Mouse (Mus musculus): Measurements from ENCODE around the gene Dlk1.
A peak's percentile ranks its signal among the peaks of the same experiment; 100 is the strongest.
"Not testable (repeated sequence)": the region's sequence is repeated elsewhere in the genome, so short reads cannot be mapped to it uniquely, and the experiment has no call there.

Gene Dlk1

GRCm38 (mm10) chr12:109438383-109438782, 14.2 kb upstream of the Dlk1 start:
- no peak for DNase-seq (ENCODE audit: low spot score in 2 of 2)

- no peak for DNase-seq (ENCODE audit: low spot score in 2 of 2)
Observed at GRCm38 (mm10) chr12:109439974-109440373, 12.6 kb upstream of the Dlk1 start.

GRCm38 (mm10) chr12:109441366-109441765, 11.3 kb upstream of the Dlk1 start:
- DNase-seq (ENCODE audit: low spot score in 2 of 2), result peak; percentile 39 to 54

GRCm38 (mm10) chr12:109442115-109442514, 10.5 kb upstream of the Dlk1 start:
- DNase-seq (ENCODE audit: low spot score in 2 of 2), result no peak

- no peak for DNase-seq (ENCODE audit: low spot score in 2 of 2)
Observed at GRCm38 (mm10) chr12:109443276-109443675, 9.3 kb upstream of the Dlk1 start.

- no peak for DNase-seq (ENCODE audit: low spot score in 2 of 2)
Observed at GRCm38 (mm10) chr12:109444999-109445398, 7.6 kb upstream of the Dlk1 start.

- DNase-seq (ENCODE audit: low spot score in 2 of 2), result peak in 1 of 2 experiments; percentile 18
Observed at GRCm38 (mm10) chr12:109445499-109446235, 7.0 kb upstream of the Dlk1 start.

GRCm38 (mm10) chr12:109446236-109446941, 6.2 kb upstream of the Dlk1 start:
- DNase-seq (ENCODE audit: low spot score in 2 of 2), result no peak

- DNase-seq (ENCODE audit: low spot score in 2 of 2), result no peak
Observed at GRCm38 (mm10) chr12:109449421-109450411, 2.9 kb upstream of the Dlk1 start.

- DNase-seq (ENCODE audit: low spot score in 2 of 2), result no peak
Observed at GRCm38 (mm10) chr12:109453065-109453997, 708 bp downstream of the Dlk1 start.

- DNase-seq (ENCODE audit: low spot score in 2 of 2), result no peak
Observed at GRCm38 (mm10) chr12:109454137-109454536, 1.5 kb downstream of the Dlk1 start.

- DNase-seq (ENCODE audit: low spot score in 2 of 2), result no peak
Observed at GRCm38 (mm10) chr12:109456531-109457202, 4.0 kb downstream of the Dlk1 start.

GRCm38 (mm10) chr12:109457836-109458235, 5.2 kb downstream of the Dlk1 start:
- DNase-seq (ENCODE audit: low spot score in 2 of 2), result no peak

- no peak for DNase-seq (ENCODE audit: low spot score in 2 of 2)
Observed at GRCm38 (mm10) chr12:109458896-109459295, 6.3 kb downstream of the Dlk1 start.

GRCm38 (mm10) chr12:109459481-109460401, 7.1 kb downstream of the Dlk1 start:
- DNase-seq (ENCODE audit: low spot score in 2 of 2), result no peak

GRCm38 (mm10) chr12:109462594-109462993, 10.0 kb downstream of the Dlk1 start:
- no peak for DNase-seq (ENCODE audit: low spot score in 2 of 2)

GRCm38 (mm10) chr12:109467417-109467816, 14.8 kb downstream of the Dlk1 start:
- DNase-seq (ENCODE audit: low spot score in 2 of 2), result not testable (repeated sequence)

- no peak for DNase-seq (ENCODE audit: low spot score in 2 of 2)
Observed at GRCm38 (mm10) chr12:109469793-109470192, 17.2 kb downstream of the Dlk1 start.

- peak; percentile 47 to 69 for DNase-seq (ENCODE audit: low spot score in 2 of 2)
Observed at GRCm38 (mm10) chr12:109472627-109473026, 20.0 kb downstream of the Dlk1 start.
